Mouse (Mus musculus): ENCODE results near the gene Selenos. TPM values are rescaled to one million over a fixed set of nuclear protein-coding genes. Genes with fewer than 3 reads are reported as not detected.

Selenos gene
- total RNA-seq, 1 experiment = 82.1 TPM

DNA sequence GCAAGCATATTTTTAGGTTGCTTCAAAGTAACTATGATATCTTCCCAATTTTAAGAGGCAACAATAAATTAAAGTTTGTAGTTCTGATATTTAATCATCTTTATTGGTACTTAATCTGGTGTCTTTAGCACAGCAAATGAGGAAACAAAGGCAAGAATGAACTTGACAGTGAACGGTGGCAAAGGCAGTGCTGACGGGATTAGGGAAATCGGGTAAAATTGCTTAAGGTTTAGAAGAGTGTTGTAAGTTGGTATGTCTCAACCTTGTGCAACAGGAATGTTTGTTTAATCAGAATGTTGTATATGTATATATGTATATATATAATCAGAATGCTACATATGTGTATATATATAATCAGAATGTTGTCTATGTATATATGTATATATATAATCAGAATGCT lies 54.7 kb downstream of the Selenos start:
- no peaks in the 10 kb centered on the region; the same call in 1 of the 2 replicates for H3K9me3 ChIP-seq (ENCODE audit: control insufficient read depth, insufficient read depth, low read depth, low read length)
- no peak overlapping the region for H3K27ac ChIP-seq (ENCODE audit: insufficient read depth, low read depth, low read length, poor library complexity, severe bottlenecking)
- no peak overlapping the region for H3K4me3 ChIP-seq (ENCODE audit: insufficient read depth in 1 of 2, low read depth in 1 of 2, low read length in 2 of 2, poor library complexity in 1 of 2, severe bottlenecking in 1 of 2)
- H3K9ac ChIP-seq (ENCODE audit: insufficient read depth, low read depth, low read length, poor library complexity, severe bottlenecking) = no peak overlapping the region
- no peaks in the 10 kb centered on the region; the same call in 1 of the 2 replicates for H3K36me3 ChIP-seq (ENCODE audit: control insufficient read depth, insufficient read depth, low read length, poor library complexity, severe bottlenecking)
- in situ Hi-C loops (cut with MboI; ENCODE audit: low sequenced_read_pairs in 2 of 2, unreplicated experiment in 2 of 2) = no loop called here
- no peaks in the 10 kb centered on the region for H3K4me1 ChIP-seq (ENCODE audit: control insufficient read depth in 2 of 2, insufficient read depth in 2 of 2, low read length in 2 of 2, poor library complexity in 1 of 2)
- no peak for TF ChIP-seq CHD2 (IDR thresholded peaks at IDR 0.05; ENCODE audit: low read depth, low read length)
- TF ChIP-seq ZNF384 (IDR thresholded peaks at IDR 0.05; ENCODE audit: low read depth, low read length) = no peak
- TF ChIP-seq ZC3H11A (IDR thresholded peaks at IDR 0.05; ENCODE audit: borderline replicate concordance, low read depth, low read length) = no peak
- TF ChIP-seq HCFC1 (IDR thresholded peaks at IDR 0.05; ENCODE audit: borderline replicate concordance, insufficient read depth, low read length) = no peak
- TF ChIP-seq MAFK (IDR thresholded peaks at IDR 0.05; ENCODE audit: insufficient read depth, low read depth, low read length) = no peak
- no peak for DNase-seq (ENCODE audit: low read depth, low spot score)

DNA sequence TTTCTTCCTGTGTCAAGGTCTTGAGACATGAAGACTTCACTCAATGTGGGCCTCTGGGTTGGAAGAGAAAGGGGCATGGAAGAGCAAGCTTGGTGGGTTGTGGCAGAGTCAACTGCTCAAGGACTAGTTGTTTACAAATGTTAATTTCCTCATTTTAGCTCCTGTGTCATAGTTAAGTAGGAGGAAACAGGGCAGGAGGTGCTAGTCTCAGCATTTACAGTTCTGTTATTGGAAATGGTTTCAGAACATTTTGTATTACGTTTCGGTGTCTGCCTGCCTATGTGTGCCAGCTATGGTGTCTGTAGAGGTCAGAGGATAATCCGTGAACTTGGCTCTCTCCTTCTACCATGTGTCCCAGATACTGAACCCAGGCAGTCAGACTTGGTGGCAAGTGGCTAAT lies 56.2 kb downstream of the Selenos start:
- in situ Hi-C loops (cut with MboI; ENCODE audit: low sequenced_read_pairs in 2 of 2, unreplicated experiment in 2 of 2) = no loop called here
- Histone ChIP-seq H3K27ac (ENCODE audit: insufficient read depth, low read depth, low read length, poor library complexity, severe bottlenecking) (no peak overlapping the region), H3K9me3 (ENCODE audit: control insufficient read depth, insufficient read depth, low read depth, low read length) (no peaks in the 10 kb centered on the region; the same call in 1 of the 2 replicates), H3K36me3 (ENCODE audit: control insufficient read depth, insufficient read depth, low read length, poor library complexity, severe bottlenecking) (no peaks in the 10 kb centered on the region), H3K9ac (ENCODE audit: insufficient read depth, low read depth, low read length, poor library complexity, severe bottlenecking) (no peak overlapping the region), H3K4me1 (ENCODE audit: control insufficient read depth in 2 of 2, insufficient read depth in 2 of 2, low read length in 2 of 2, poor library complexity in 1 of 2) (no peaks in the 10 kb centered on the region), H3K4me3 (ENCODE audit: insufficient read depth in 1 of 2, low read depth in 1 of 2, low read length in 2 of 2, poor library complexity in 1 of 2, severe bottlenecking in 1 of 2) (no peak overlapping the region)
- no peak for DNase-seq (ENCODE audit: low read depth, low spot score)
- TF ChIP-seq HCFC1 (IDR thresholded peaks at IDR 0.05; ENCODE audit: borderline replicate concordance, insufficient read depth, low read length) (no peak), ZNF384 (IDR thresholded peaks at IDR 0.05; ENCODE audit: low read depth, low read length) (no peak), ZC3H11A (IDR thresholded peaks at IDR 0.05; ENCODE audit: borderline replicate concordance, low read depth, low read length) (no peak), CHD2 (IDR thresholded peaks at IDR 0.05; ENCODE audit: low read depth, low read length) (no peak), MAFK (IDR thresholded peaks at IDR 0.05; ENCODE audit: insufficient read depth, low read depth, low read length) (no peak)

DNA sequence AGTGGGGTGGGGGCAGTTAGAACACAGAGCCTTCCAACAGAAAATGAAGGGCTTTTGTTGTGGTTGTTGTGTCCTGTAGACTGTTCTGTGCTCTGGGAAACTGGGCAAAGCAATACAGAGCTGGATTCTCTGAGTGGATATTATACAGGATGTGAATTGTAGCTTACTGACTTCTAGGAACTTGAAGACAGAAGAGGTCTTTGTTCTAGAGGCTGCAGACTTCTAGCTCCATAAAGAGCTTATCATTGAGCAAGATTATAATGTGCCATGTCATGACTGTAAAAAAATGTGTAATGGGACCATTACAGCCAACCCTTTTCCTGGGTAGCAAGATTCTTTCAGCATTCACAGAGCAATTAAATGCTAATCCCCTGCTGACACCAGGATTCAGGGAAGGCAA lies 56.7 kb downstream of the Selenos start:
- Histone ChIP-seq H3K4me3 (ENCODE audit: insufficient read depth in 1 of 2, low read depth in 1 of 2, low read length in 2 of 2, poor library complexity in 1 of 2, severe bottlenecking in 1 of 2) (no peak overlapping the region), H3K27ac (ENCODE audit: insufficient read depth, low read depth, low read length, poor library complexity, severe bottlenecking) (no peak overlapping the region), H3K9ac (ENCODE audit: insufficient read depth, low read depth, low read length, poor library complexity, severe bottlenecking) (no peak overlapping the region), H3K9me3 (ENCODE audit: control insufficient read depth, insufficient read depth, low read depth, low read length) (no peaks in the 10 kb centered on the region; the same call in 1 of the 2 replicates), H3K36me3 (ENCODE audit: control insufficient read depth, insufficient read depth, low read length, poor library complexity, severe bottlenecking) (no peaks in the 10 kb centered on the region), H3K4me1 (ENCODE audit: control insufficient read depth in 2 of 2, insufficient read depth in 2 of 2, low read length in 2 of 2, poor library complexity in 1 of 2) (no peaks in the 10 kb centered on the region)
- in situ Hi-C loops (cut with MboI; ENCODE audit: low sequenced_read_pairs in 2 of 2, unreplicated experiment in 2 of 2) = no loop called here
- DNase-seq (ENCODE audit: low read depth, low spot score) = no peak
- TF ChIP-seq ZC3H11A (IDR thresholded peaks at IDR 0.05; ENCODE audit: borderline replicate concordance, low read depth, low read length) (no peak), CHD2 (IDR thresholded peaks at IDR 0.05; ENCODE audit: low read depth, low read length) (no peak), MAFK (IDR thresholded peaks at IDR 0.05; ENCODE audit: insufficient read depth, low read depth, low read length) (no peak), HCFC1 (IDR thresholded peaks at IDR 0.05; ENCODE audit: borderline replicate concordance, insufficient read depth, low read length) (no peak), ZNF384 (IDR thresholded peaks at IDR 0.05; ENCODE audit: low read depth, low read length) (no peak)

DNA sequence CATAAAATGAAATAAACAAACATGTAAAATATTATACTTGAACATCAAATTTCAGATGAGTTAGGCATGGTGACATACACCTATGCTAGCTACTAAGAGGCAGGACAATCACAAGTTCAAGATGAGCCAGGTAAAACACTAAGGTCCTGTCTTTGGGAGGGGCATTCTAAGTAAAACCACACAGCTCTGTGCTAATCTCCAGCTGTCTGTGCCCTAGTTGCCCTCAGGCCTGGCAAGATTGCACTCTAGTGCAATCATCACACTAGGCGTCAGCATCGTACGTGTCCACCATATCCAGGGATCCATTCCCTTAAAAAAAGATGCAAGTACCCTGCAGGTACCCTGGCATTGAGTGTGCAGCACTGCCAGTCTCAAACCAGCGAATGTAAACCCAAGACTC lies 57.9 kb downstream of the Selenos start:
- no peak overlapping the region for H3K4me3 ChIP-seq (ENCODE audit: insufficient read depth in 1 of 2, low read depth in 1 of 2, low read length in 2 of 2, poor library complexity in 1 of 2, severe bottlenecking in 1 of 2)
- no peak for DNase-seq (ENCODE audit: low read depth, low spot score)
- H3K9ac ChIP-seq (ENCODE audit: insufficient read depth, low read depth, low read length, poor library complexity, severe bottlenecking) = no peak overlapping the region
- H3K36me3 ChIP-seq (ENCODE audit: control insufficient read depth, insufficient read depth, low read length, poor library complexity, severe bottlenecking) = no peaks in the 10 kb centered on the region
- TF ChIP-seq HCFC1 (IDR thresholded peaks at IDR 0.05; ENCODE audit: borderline replicate concordance, insufficient read depth, low read length) = no peak
- no peak for TF ChIP-seq ZC3H11A (IDR thresholded peaks at IDR 0.05; ENCODE audit: borderline replicate concordance, low read depth, low read length)
- TF ChIP-seq MAFK (IDR thresholded peaks at IDR 0.05; ENCODE audit: insufficient read depth, low read depth, low read length) = no peak
- TF ChIP-seq ZNF384 (IDR thresholded peaks at IDR 0.05; ENCODE audit: low read depth, low read length) = no peak
- TF ChIP-seq CHD2 (IDR thresholded peaks at IDR 0.05; ENCODE audit: low read depth, low read length) = no peak
- no peaks in the 10 kb centered on the region for H3K4me1 ChIP-seq (ENCODE audit: control insufficient read depth in 2 of 2, insufficient read depth in 2 of 2, low read length in 2 of 2, poor library complexity in 1 of 2)
- H3K27ac ChIP-seq (ENCODE audit: insufficient read depth, low read depth, low read length, poor library complexity, severe bottlenecking) = no peak overlapping the region
- H3K9me3 ChIP-seq (ENCODE audit: control insufficient read depth, insufficient read depth, low read depth, low read length) = no peaks in the 10 kb centered on the region; the same call in 1 of the 2 replicates
- in situ Hi-C loops (cut with MboI; ENCODE audit: low sequenced_read_pairs in 2 of 2, unreplicated experiment in 2 of 2) = no loop called here

DNA sequence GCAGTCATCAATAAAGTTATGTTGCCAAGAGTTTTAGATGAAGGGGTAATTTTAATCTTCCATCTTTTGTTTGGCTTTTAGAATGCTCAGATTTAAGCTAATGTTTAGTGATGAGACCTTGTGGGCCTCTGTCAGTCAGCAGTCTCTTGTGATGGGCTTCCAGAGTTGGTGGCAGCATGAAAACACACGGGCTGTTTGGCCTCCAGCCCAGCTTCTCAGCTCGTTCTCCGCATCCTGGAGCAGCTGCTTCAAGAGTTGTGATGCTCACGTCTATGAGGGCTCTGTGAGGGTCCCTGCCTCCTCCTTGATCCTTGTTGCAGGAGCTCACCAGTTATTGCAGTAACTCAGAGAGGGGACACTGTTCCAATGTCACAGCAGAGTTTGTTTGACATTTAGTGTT lies 58.9 kb downstream of the Selenos start:
- Histone ChIP-seq H3K9ac (ENCODE audit: insufficient read depth, low read depth, low read length, poor library complexity, severe bottlenecking) (no peak overlapping the region), H3K4me1 (ENCODE audit: control insufficient read depth in 2 of 2, insufficient read depth in 2 of 2, low read length in 2 of 2, poor library complexity in 1 of 2) (no peaks in the 10 kb centered on the region), H3K9me3 (ENCODE audit: control insufficient read depth, insufficient read depth, low read depth, low read length) (no peaks in the 10 kb centered on the region; the same call in 1 of the 2 replicates), H3K36me3 (ENCODE audit: control insufficient read depth, insufficient read depth, low read length, poor library complexity, severe bottlenecking) (no peaks in the 10 kb centered on the region), H3K4me3 (ENCODE audit: insufficient read depth in 1 of 2, low read depth in 1 of 2, low read length in 2 of 2, poor library complexity in 1 of 2, severe bottlenecking in 1 of 2) (no peak overlapping the region), H3K27ac (ENCODE audit: insufficient read depth, low read depth, low read length, poor library complexity, severe bottlenecking) (no peak overlapping the region)
- in situ Hi-C loops (cut with MboI; ENCODE audit: low sequenced_read_pairs in 2 of 2, unreplicated experiment in 2 of 2) = no loop called here
- DNase-seq (ENCODE audit: low read depth, low spot score) = no peak
- TF ChIP-seq MAFK (IDR thresholded peaks at IDR 0.05; ENCODE audit: insufficient read depth, low read depth, low read length) (no peak), ZC3H11A (IDR thresholded peaks at IDR 0.05; ENCODE audit: borderline replicate concordance, low read depth, low read length) (no peak), CHD2 (IDR thresholded peaks at IDR 0.05; ENCODE audit: low read depth, low read length) (no peak), HCFC1 (IDR thresholded peaks at IDR 0.05; ENCODE audit: borderline replicate concordance, insufficient read depth, low read length) (no peak), ZNF384 (IDR thresholded peaks at IDR 0.05; ENCODE audit: low read depth, low read length) (no peak)
